ENCODE assay signal across 10 mouse cellular contexts in the genomic region with DNA sequence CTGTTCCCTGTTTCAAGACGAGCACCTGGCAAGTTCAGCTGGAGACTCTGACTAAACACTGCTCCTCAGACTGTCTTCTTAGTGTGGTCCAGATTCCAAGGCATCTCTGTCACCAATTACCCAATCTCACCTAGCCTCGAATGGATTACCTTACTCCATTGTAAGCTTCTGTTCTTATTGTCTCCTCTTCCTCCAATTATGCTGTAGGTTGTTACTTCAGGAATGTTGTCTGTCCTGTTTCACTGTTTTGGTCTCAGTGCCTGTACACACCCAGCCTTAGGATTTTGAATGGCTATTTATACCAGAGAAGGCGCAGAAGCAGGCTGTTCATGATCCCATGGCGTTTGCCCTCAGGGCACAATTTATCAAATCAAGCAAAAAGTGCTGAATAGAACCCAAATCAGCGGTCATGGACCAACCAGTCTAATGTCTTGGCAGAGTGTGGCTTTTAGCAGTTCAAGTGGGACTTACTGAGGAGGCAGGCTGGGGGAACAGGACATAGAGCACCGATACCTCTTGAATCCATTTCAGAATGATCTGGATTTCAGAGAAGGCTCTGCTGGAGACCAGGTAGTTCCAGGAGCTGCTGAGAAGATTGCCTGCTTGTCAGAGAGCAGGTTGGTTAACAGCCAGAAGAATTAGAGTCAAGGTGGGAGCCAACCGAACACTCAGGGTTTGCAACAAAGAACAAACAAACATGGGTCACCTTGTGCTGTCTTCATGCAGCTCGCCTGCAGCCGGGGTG. TPM values are rescaled to one million over a fixed set of nuclear protein-coding genes. Genes with fewer than 3 reads are reported as not detected.
DNase-seq lines count a peak whose midpoint lies in the region; ATAC-seq and TF ChIP-seq lines count a peak whose summit lies in the region.
"Had no signal": no experiment of that assay in that cellular context is flagged by ENCODE, and none has a peak within 500 bp of the region (broad histone marks: within the 10 kb centered on the region; RNA-seq: fewer than 3 reads in every experiment).

No protein-coding gene starts in this region.

- no peak for TF ChIP-seq CTCF in midbrain, postnatal 0 days (IDR thresholded peaks at IDR 0.05)

- H3K27me3 ChIP-seq in hindbrain, embryonic 14.5 days (ENCODE audit: control insufficient read depth, insufficient read depth, low read length), result no peaks in the 10 kb centered on the region
- H3K27me3 ChIP-seq in hindbrain, embryonic 12.5 days, result no peaks in the 10 kb centered on the region
- no peaks in the 10 kb centered on the region for H3K27me3 ChIP-seq in midbrain, embryonic 13.5 days
- H3K27me3 ChIP-seq in midbrain, postnatal 0 days (ENCODE audit: insufficient read depth, low read length), result no peaks in the 10 kb centered on the region
- no peaks in the 10 kb centered on the region for H3K27me3 ChIP-seq in embryonic facial prominence, embryonic 14.5 days (replicated peaks; ENCODE audit: control insufficient read depth, insufficient read depth, low read length)
- H3K27me3 ChIP-seq: limb, embryonic 15.5 days had no signal

- no peak overlapping the region for H3K9ac ChIP-seq in hindbrain, embryonic 14.5 days
- no peak overlapping the region for H3K9ac ChIP-seq in hindbrain, embryonic 12.5 days
- no peak overlapping the region; the same call in 1 of the 2 replicates for H3K9ac ChIP-seq in midbrain, embryonic 13.5 days (replicated peaks)
- H3K9ac ChIP-seq in midbrain, postnatal 0 days (replicated peaks; ENCODE audit: low read length, poor library complexity, severe bottlenecking), result no peak overlapping the region
- H3K9ac ChIP-seq in embryonic facial prominence, embryonic 14.5 days (ENCODE audit: low read depth, low read length), result no peak overlapping the region
- H3K9ac ChIP-seq: limb, embryonic 15.5 days had no signal

- H3K4me3 ChIP-seq in hindbrain, embryonic 14.5 days (replicated peaks; ENCODE audit: low read length), result no peak overlapping the region
- H3K4me3 ChIP-seq in hindbrain, embryonic 12.5 days, result no peak overlapping the region
- no peak overlapping the region for H3K4me3 ChIP-seq in midbrain, embryonic 13.5 days (replicated peaks)
- H3K4me3 ChIP-seq in midbrain, postnatal 0 days (ENCODE audit: low read depth, low read length), result no peak overlapping the region
- no peak overlapping the region for H3K4me3 ChIP-seq in embryonic facial prominence, embryonic 14.5 days (ENCODE audit: low read depth, low read length)
- H3K4me3 ChIP-seq: limb, embryonic 15.5 days; midbrain, embryonic 10.5 days had no signal

- peak overlapping the region; percentile 30; the same call in 1 of the 2 replicates for H3K27ac ChIP-seq in hindbrain, embryonic 14.5 days
- H3K27ac ChIP-seq in hindbrain, embryonic 12.5 days, result no peak overlapping the region
- H3K27ac ChIP-seq in midbrain, embryonic 13.5 days, result 0 out of 2 replicates have a peak overlapping the region, but pooled peaks have one; percentile 26
- no peak overlapping the region for H3K27ac ChIP-seq in midbrain, postnatal 0 days (ENCODE audit: low read depth, low read length)
- H3K27ac ChIP-seq in embryonic facial prominence, embryonic 14.5 days (replicated peaks; ENCODE audit: low read depth, low read length), result no peak overlapping the region
- H3K27ac ChIP-seq: limb, embryonic 15.5 days; midbrain, embryonic 10.5 days had no signal

- H3K4me1 ChIP-seq in hindbrain, embryonic 14.5 days (replicated peaks; ENCODE audit: control insufficient read depth, insufficient read depth, low read length), result peaks cover 69% of the 10 kb centered on the region
- peaks cover 79% of the 10 kb centered on the region for H3K4me1 ChIP-seq in hindbrain, embryonic 12.5 days
- H3K4me1 ChIP-seq in midbrain, embryonic 13.5 days (replicated peaks), result peaks cover 83% of the 10 kb centered on the region
- H3K4me1 ChIP-seq in midbrain, postnatal 0 days (ENCODE audit: insufficient read depth, low read length), result peaks cover 21% of the 10 kb centered on the region; the same call in 1 of the 2 replicates
- peaks cover 55% of the 10 kb centered on the region for H3K4me1 ChIP-seq in embryonic facial prominence, embryonic 14.5 days (ENCODE audit: control insufficient read depth, insufficient read depth, low read length)

- DNase-seq in hindbrain, embryonic 14.5 days (ENCODE audit: low spot score), result no peak
- DNase-seq in midbrain, postnatal 0 days (ENCODE audit: low spot score), result no peak
- DNase-seq in embryonic facial prominence, embryonic 14.5 days (ENCODE audit: low spot score), result peak; percentile 66
- no peak for DNase-seq in thymus, postnatal 4 days
- DNase-seq in urinary bladder, adult 2 months (ENCODE audit: low spot score), result no peak
- DNase-seq: adrenal gland, postnatal 25 days had no signal

- no peaks in the 10 kb centered on the region for H3K36me3 ChIP-seq in hindbrain, embryonic 14.5 days (replicated peaks; ENCODE audit: control insufficient read depth, insufficient read depth)
- H3K36me3 ChIP-seq in hindbrain, embryonic 12.5 days, result no peaks in the 10 kb centered on the region
- no peaks in the 10 kb centered on the region for H3K36me3 ChIP-seq in midbrain, embryonic 13.5 days
- H3K36me3 ChIP-seq in midbrain, postnatal 0 days (ENCODE audit: insufficient read depth, low read length), result peaks cover 3% of the 10 kb centered on the region; the same call in 1 of the 2 replicates
- H3K36me3 ChIP-seq in embryonic facial prominence, embryonic 14.5 days (ENCODE audit: control insufficient read depth, insufficient read depth, low read length), result peaks cover 5% of the 10 kb centered on the region; the same call in 1 of the 2 replicates

- H3K4me2 ChIP-seq in hindbrain, embryonic 14.5 days (replicated peaks), result no peak overlapping the region
- no peak overlapping the region for H3K4me2 ChIP-seq in hindbrain, embryonic 12.5 days (replicated peaks)
- H3K4me2 ChIP-seq in midbrain, embryonic 13.5 days (replicated peaks), result no peak overlapping the region
- H3K4me2 ChIP-seq in midbrain, postnatal 0 days (ENCODE audit: low read depth, low read length, poor library complexity, severe bottlenecking), result no peak overlapping the region
- no peak overlapping the region for H3K4me2 ChIP-seq in embryonic facial prominence, embryonic 14.5 days (ENCODE audit: low read depth, low read length)
- H3K4me2 ChIP-seq: limb, embryonic 15.5 days had no signal

- H3K9me3 ChIP-seq in hindbrain, embryonic 14.5 days (ENCODE audit: control insufficient read depth, low read length), result no peaks in the 10 kb centered on the region
- H3K9me3 ChIP-seq in hindbrain, embryonic 12.5 days (replicated peaks), result no peaks in the 10 kb centered on the region
- H3K9me3 ChIP-seq in midbrain, embryonic 13.5 days, result no peaks in the 10 kb centered on the region
- no peaks in the 10 kb centered on the region for H3K9me3 ChIP-seq in midbrain, postnatal 0 days (ENCODE audit: low read length)
- no peaks in the 10 kb centered on the region for H3K9me3 ChIP-seq in embryonic facial prominence, embryonic 14.5 days (ENCODE audit: control insufficient read depth, low read length)
- H3K9me3 ChIP-seq: limb, embryonic 15.5 days; midbrain, embryonic 10.5 days had no signal

- no peak for ATAC-seq in hindbrain, embryonic 14.5 days (ENCODE audit: low FRiP score)
- ATAC-seq in hindbrain, embryonic 12.5 days (ENCODE audit: low FRiP score), result no peak
- no peak for ATAC-seq in midbrain, embryonic 13.5 days
- ATAC-seq in midbrain, postnatal 0 days (ENCODE audit: low FRiP score), result no peak
- peak; percentile 80 for ATAC-seq in embryonic facial prominence, embryonic 14.5 days (ENCODE audit: low read depth)

- 65% methylated on average over 9 of the region's 9 CpGs for WGBS in hindbrain, embryonic 14.5 days
- 70% methylated on average over 9 of the region's 9 CpGs for WGBS in hindbrain, embryonic 12.5 days
- 77% methylated on average over 9 of the region's 9 CpGs for WGBS in midbrain, embryonic 13.5 days
- 72% methylated on average over 9 of the region's 9 CpGs for WGBS in midbrain, postnatal 0 days
- 58% methylated on average over 9 of the region's 9 CpGs for WGBS in embryonic facial prominence, embryonic 14.5 days

RNA-seq across cellular contexts. Expression of a gene that starts 10.4 kb away (rescaled TPM):
- polyA plus RNA-seq in hindbrain, embryonic 14.5 days (2014; fragmentation: Nextera tagmentation; extraction: Ambion mirVana), result 32.4 and 32.8 TPM in 2 replicates
- polyA plus RNA-seq in hindbrain, embryonic 12.5 days (2016; fragmentation: Nextera tagmentation; extraction: Ambion mirVana), result 53.3 and 54.0 TPM in 2 replicates
- polyA plus RNA-seq in midbrain, embryonic 13.5 days (2015; fragmentation: Nextera tagmentation; extraction: Ambion mirVana), result 38.6 and 41.0 TPM in 2 replicates
- total RNA-seq in midbrain, postnatal 0 days (2014; rRNA removed), result 28.1 and 30.0 TPM in 2 replicates
- polyA plus RNA-seq in midbrain, postnatal 0 days (2015; fragmentation: Nextera tagmentation; extraction: Ambion mirVana), result 26.6 and 26.7 TPM in 2 replicates
- 39.6 and 40.0 TPM in 2 replicates for polyA plus RNA-seq in embryonic facial prominence, embryonic 14.5 days (2014; fragmentation: Nextera tagmentation; extraction: Ambion mirVana)
- polyA plus RNA-seq in urinary bladder, adult 2 months (2012; rRNA removed), result 50.7 and 62.2 TPM in 2 replicates

RNA-seq across cellular contexts. Expression of a gene that starts 11.3 kb away (rescaled TPM):
- polyA plus RNA-seq in hindbrain, embryonic 14.5 days (2014; fragmentation: Nextera tagmentation; extraction: Ambion mirVana), result 41.7 and 59.5 TPM in 2 replicates
- 60.1 and 65.1 TPM in 2 replicates for polyA plus RNA-seq in hindbrain, embryonic 12.5 days (2016; fragmentation: Nextera tagmentation; extraction: Ambion mirVana)
- 48.6 and 56.1 TPM in 2 replicates for polyA plus RNA-seq in midbrain, embryonic 13.5 days (2015; fragmentation: Nextera tagmentation; extraction: Ambion mirVana)
- total RNA-seq in midbrain, postnatal 0 days (2014; rRNA removed), result 63.8 and 74.6 TPM in 2 replicates
- polyA plus RNA-seq in midbrain, postnatal 0 days (2015; fragmentation: Nextera tagmentation; extraction: Ambion mirVana), result 33.8 and 45.1 TPM in 2 replicates
- polyA plus RNA-seq in embryonic facial prominence, embryonic 14.5 days (2014; fragmentation: Nextera tagmentation; extraction: Ambion mirVana), result 44.0 and 44.4 TPM in 2 replicates
- 28.3 and 31.8 TPM in 2 replicates for polyA plus RNA-seq in urinary bladder, adult 2 months (2012; rRNA removed)

Comparison
In these comparisons a context has a peak if more than half of its experiments do, and no peak if none do; other contexts are left out.
1. H3K27ac ChIP-seq: peak in hindbrain, embryonic 14.5 days (single experiment) and midbrain, embryonic 13.5 days (single experiment); none in hindbrain, embryonic 12.5 days (single experiment), midbrain, postnatal 0 days (single experiment) and embryonic facial prominence, embryonic 14.5 days (single experiment).